Mouse (Mus musculus) liver, embryonic 11.5 days (tissue): Measurements from ENCODE around the gene Nfkbie. TPM values are rescaled to one million over a fixed set of nuclear protein-coding genes. Genes with fewer than 3 reads are reported as not detected.

Experiments used
- ATAC-seq: fragments of 200-750 bp; cut with Nextera tagmentation; replicated peaks from 2 replicates; pipeline ENCODE4 v1.8.0; 2017; ENCODE audit warnings: moderate number of reproducible peaks, mild to moderate bottlenecking, moderate TSS enrichment, moderate library complexity; ENCODE audit not compliant: low FRiP score
- DNase-seq: peaks from one replicate; pipeline ENCODE4 v3.0.0-alpha.2; 2017; ENCODE audit warnings: low spot score
- H3K27ac ChIP-seq: fragments of 300-500 bp; sonication (generic); 2 replicates; pipeline ENCODE4 v1.5.1; 2014; ENCODE audit warnings: mild to moderate bottlenecking, low read depth, low read length, control low read depth
- H3K27me3 ChIP-seq: fragments of 300-500 bp; sonication (generic); replicated peaks from 2 replicates; pipeline ENCODE4 v1.6.1; 2014; ENCODE audit warnings: low read length, mixed read lengths; ENCODE audit not compliant: control insufficient read depth, insufficient read depth
- H3K36me3 ChIP-seq: fragments of 300-500 bp; sonication (generic); 2 replicates; pipeline ENCODE4 v1.6.1; 2014; ENCODE audit warnings: mild to moderate bottlenecking, low read length, moderate library complexity, mixed read lengths; ENCODE audit not compliant: control insufficient read depth, insufficient read depth
- H3K4me1 ChIP-seq: fragments of 300-500 bp; sonication (generic); replicated peaks from 2 replicates; pipeline ENCODE4 v1.6.1; 2014; ENCODE audit warnings: low read length, mixed read lengths; ENCODE audit not compliant: control insufficient read depth, insufficient read depth
- H3K4me2 ChIP-seq: fragments of 300-500 bp; sonication (generic); 2 replicates; pipeline ENCODE4 v1.6.1; 2014; ENCODE audit warnings: mild to moderate bottlenecking, control low read depth, moderate library complexity
- H3K4me3 ChIP-seq: fragments of 300-500 bp; sonication (generic); 2 replicates; pipeline ENCODE4 v1.5.1; 2014; ENCODE audit warnings: low read depth, low read length, control low read depth
- H3K9ac ChIP-seq: fragments of 300-500 bp; sonication (generic); 2 replicates; pipeline ENCODE4 v1.6.1; 2014; ENCODE audit warnings: low read depth, low read length, control low read depth
- H3K9me3 ChIP-seq: fragments of 300-500 bp; sonication (generic); 2 replicates; pipeline ENCODE4 v1.6.1; 2016; ENCODE audit warnings: low read length, inconsistent platforms, mixed read lengths; ENCODE audit not compliant: control insufficient read depth
- WGBS: fragments of 180-500 bp; shearing (Covaris S2); extraction: QIAGEN DNeasy Blood & Tissue Kit; methylation state at CpG from one replicate; pipeline ENCODE4 v1.1.7; 2014; 5-methylcytosine and 5-hydroxymethylcytosine counted together
- polyA plus RNA-seq: library from polyadenylated mRNA; unstranded; fragments of >200 nt; fragmentation: Nextera tagmentation; extraction: Ambion mirVana; gene quantifications from 2 replicates; pipeline ENCODE4 v1.2.1, GENCODE M21; 2014

The Nfkbie gene
- polyA plus RNA-seq, 1 experiment from 2014 or later = 2.5 TPM

DNA sequence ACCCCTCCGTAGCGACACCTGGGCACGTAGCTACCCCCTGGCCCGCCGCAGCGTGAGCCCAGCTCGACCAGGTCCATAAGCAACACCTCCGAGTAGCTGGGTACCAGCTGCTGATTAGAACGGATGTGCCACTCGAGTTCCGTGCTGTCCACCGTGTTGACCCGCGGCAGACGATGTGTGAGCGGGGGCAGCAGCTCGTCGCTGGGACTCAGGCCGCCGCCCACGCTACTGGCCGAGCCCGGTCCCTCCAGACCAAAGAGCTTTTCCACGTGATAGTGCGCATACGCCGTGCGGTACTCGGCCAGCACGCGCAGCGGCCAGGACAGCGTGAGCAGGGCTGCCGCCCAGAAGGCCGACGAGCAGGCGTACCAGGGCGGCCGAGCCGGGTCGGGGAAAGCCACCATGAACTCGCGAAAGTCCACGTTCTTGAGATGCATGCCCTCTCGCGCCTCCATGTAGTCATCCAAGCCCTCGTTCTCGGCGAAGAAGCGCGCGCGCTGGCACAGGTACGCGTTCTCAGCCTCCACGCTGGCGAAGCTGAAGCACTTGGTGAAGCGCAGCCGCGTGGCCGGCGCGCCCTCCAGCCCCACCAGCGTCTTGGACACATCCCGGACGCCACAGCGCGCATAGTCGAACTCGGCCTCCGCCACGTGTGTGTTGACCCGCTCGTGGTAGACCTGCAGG is 10.1 kb upstream of the Nfkbie start:
- H3K36me3 ChIP-seq = no peaks in the 10 kb centered on the region
- no peak overlapping the region for H3K9ac ChIP-seq
- H3K4me3 ChIP-seq = peak overlapping the region; percentile 31
- peaks cover 17% of the 10 kb centered on the region for H3K4me1 ChIP-seq
- DNase-seq (no peak), ATAC-seq (no peak)
- H3K27me3 ChIP-seq = peaks cover 99% of the 10 kb centered on the region
- peak overlapping the region; percentile 54 for H3K4me2 ChIP-seq
- WGBS = 5% methylated on average over 74 of the region's 74 CpGs
- H3K27ac ChIP-seq = no peak overlapping the region
- no peaks in the 10 kb centered on the region for H3K9me3 ChIP-seq

- Histone ChIP-seq H3K27me3 (peaks cover 97% of the 10 kb centered on the region), H3K4me2 (no peak overlapping the region), H3K9ac (no peak overlapping the region), H3K4me3 (no peak overlapping the region), H3K4me1 (peaks cover 20% of the 10 kb centered on the region), H3K36me3 (no peaks in the 10 kb centered on the region), H3K9me3 (no peaks in the 10 kb centered on the region), H3K27ac (no peak overlapping the region)
- ATAC-seq (no peak), DNase-seq (no peak)
- 59% methylated on average over 16 of the region's 16 CpGs for WGBS
Measured at GRCm38 (mm10) chr17:45546941-45547340, 8.6 kb upstream of the Nfkbie start.

DNA sequence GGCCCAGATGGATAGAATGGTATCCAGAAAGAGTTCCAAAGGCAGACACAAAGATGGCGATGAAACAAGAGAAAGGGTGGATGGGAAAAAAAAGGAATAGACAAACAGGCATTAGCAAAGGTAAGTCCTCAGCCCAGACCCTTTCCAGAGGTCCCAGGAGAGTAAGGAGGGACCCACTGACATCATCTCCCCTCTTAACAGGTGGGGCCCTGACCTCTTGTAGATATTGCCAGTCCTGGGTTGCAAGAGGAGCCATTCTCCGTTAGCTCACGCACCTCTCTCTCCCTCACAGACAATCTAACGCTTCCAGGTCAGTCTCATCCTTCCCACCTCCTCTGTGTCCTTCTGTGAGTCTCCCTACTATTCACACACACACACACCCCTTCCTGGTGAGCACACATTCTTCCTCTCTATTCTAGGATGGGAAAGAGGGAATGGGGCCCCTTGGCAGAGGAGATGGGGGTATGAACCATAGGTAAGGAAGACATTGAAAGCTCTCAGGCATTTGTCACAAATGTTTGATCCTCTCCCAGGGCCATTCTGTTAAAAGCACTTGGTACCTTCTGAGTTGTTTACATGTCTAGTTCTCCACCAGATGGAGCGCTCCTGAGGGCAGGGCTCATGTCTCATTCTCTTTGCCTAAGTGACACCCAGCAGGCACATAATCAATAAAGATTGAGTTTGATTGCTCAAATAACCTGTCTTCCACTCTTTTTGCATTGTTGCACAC is 7.9 kb upstream of the Nfkbie start:
- Histone ChIP-seq H3K4me2 (no peak overlapping the region), H3K9ac (no peak overlapping the region), H3K4me3 (no peak overlapping the region), H3K27me3 (peaks cover 92% of the 10 kb centered on the region), H3K9me3 (no peaks in the 10 kb centered on the region), H3K4me1 (peaks cover 22% of the 10 kb centered on the region), H3K36me3 (no peaks in the 10 kb centered on the region), H3K27ac (no peak overlapping the region)
- 58% methylated on average over 5 of the region's 5 CpGs for WGBS
- ATAC-seq (no peak), DNase-seq (no peak)

- H3K9ac ChIP-seq = peak overlapping the region; percentile 57
- H3K4me1 ChIP-seq = peaks cover 22% of the 10 kb centered on the region
- H3K27me3 ChIP-seq = peaks cover 80% of the 10 kb centered on the region
- no peaks in the 10 kb centered on the region for H3K9me3 ChIP-seq
- H3K27ac ChIP-seq = no peak overlapping the region
- H3K4me3 ChIP-seq = peak overlapping the region; percentile 65
- ATAC-seq (no peak), DNase-seq (no peak)
- no peaks in the 10 kb centered on the region for H3K36me3 ChIP-seq
- WGBS = 3% methylated on average over 53 of the region's 68 CpGs
- peak overlapping the region; percentile 92 for H3K4me2 ChIP-seq
Measured at GRCm38 (mm10) chr17:45548541-45549512, 6.7 kb upstream of the Nfkbie start.

DNA sequence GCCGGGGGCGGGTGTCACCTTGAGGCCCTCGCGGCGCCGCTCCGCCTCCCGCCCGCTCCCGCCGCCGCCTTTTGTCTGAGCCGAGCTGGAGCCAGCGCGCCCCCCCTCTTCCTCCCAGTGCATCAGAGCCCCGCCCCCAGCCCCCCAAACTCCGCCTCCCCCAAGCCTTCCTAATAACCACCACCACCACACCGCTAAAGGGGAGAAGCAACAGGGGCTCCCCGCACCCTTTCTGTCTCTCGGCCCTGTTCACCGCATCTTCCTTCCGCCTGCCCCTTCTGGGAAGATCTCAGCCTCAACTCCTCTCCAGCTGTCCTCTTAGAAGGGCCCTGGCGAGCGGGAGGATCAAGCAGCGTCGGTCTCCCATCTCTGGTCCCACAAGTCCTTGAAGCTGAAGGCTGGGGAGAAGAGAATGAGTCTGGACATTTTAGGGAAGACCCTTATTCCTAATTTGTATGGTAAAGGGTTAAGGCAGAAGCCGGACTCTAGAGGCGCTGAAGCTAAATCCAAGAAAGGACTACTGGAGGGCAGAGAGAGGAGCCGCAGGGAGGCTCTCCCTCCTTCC is 5.8 kb upstream of the Nfkbie start, which contains the start of gene Tmem151b:
Gene Tmem151b, minus strand, starts transcription at position 61 of the 565 bp plus-strand sequence.
- Histone ChIP-seq H3K9me3 (no peaks in the 10 kb centered on the region), H3K9ac (peak within 1 kb of the TSS; percentile 57), H3K36me3 (no peaks in the 10 kb centered on the region), H3K27ac (no peak within 1 kb of the TSS), H3K4me3 (peak within 1 kb of the TSS; percentile 65), H3K27me3 (peaks cover 72% of the 10 kb centered on the region), H3K4me2 (peak within 1 kb of the TSS; percentile 92), H3K4me1 (peaks cover 19% of the 10 kb centered on the region)
- no peak for ATAC-seq
- no peak for DNase-seq
- WGBS = 2% methylated on average over 20 of the region's 29 CpGs

GRCm38 (mm10) chr17:45550253-45550652 is 5.2 kb upstream of the Nfkbie start:
- ATAC-seq (no peak), DNase-seq (no peak)
- Histone ChIP-seq H3K27ac (no peak overlapping the region), H3K4me1 (peaks cover 19% of the 10 kb centered on the region), H3K9ac (no peak overlapping the region), H3K36me3 (no peaks in the 10 kb centered on the region), H3K27me3 (peaks cover 66% of the 10 kb centered on the region), H3K4me2 (peak overlapping the region; percentile 19; the same call in 1 of the 2 replicates), H3K9me3 (no peaks in the 10 kb centered on the region), H3K4me3 (no peak overlapping the region; the same call in 1 of the 2 replicates)
- 39% methylated on average over 5 of the region's 5 CpGs for WGBS

DNA sequence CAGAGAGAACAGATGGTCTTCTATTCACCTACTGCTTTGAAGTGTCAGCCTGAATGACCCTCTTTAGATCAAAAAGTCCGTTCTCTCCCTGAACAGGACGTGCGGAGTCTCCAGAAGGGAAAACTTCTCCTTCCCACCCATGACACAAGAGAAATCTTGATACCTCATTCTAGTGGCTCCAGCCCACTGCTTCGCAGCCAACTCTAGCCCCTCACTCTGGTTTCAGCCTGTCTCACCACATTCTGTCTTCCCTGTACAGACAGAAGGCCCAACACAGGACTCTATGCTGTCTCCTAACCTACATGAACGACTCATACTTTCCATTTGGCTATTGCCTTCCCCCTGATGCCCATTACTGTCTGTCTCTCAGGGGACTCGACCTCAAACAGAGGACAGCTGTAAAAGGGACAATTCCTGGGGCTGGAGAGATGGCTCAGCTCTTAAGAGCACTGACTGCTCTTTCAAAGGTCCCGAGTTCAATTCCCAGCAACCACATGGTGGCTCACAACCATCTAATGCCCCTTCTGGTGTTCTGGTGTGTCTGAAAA is 4.2 kb upstream of the Nfkbie start:
- no peak overlapping the region for H3K9ac ChIP-seq
- H3K4me3 ChIP-seq = no peak overlapping the region
- H3K27me3 ChIP-seq = peaks cover 55% of the 10 kb centered on the region
- DNase-seq = no peak
- H3K9me3 ChIP-seq = no peaks in the 10 kb centered on the region
- no peak overlapping the region for H3K27ac ChIP-seq
- H3K36me3 ChIP-seq = no peaks in the 10 kb centered on the region
- ATAC-seq = no peak
- H3K4me1 ChIP-seq = peaks cover 24% of the 10 kb centered on the region
- H3K4me2 ChIP-seq = no peak overlapping the region
- 53% methylated on average over 7 of the region's 7 CpGs for WGBS
